Mouse (Mus musculus): ENCODE data around the gene Atg5.

Gene Atg5

DNA sequence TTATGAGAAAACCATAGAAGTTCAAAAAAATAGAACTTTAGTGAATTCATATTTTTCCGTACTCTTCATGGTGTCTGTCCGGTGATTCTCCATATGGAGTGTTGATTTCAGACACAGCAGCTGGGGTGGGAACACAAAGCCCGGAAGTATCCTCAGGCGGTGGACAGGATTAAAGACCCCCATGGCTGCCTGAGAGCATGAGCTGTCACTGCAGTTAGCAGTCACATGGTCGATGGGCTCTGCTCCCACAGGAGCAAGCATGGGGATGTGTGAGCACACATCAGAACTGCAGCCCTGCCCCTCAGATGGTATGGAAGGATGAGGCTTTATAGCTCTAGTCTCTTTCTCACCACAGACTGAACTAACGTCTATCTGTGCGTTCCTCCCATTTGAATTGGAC, 87.1 kb downstream of the Atg5 start:
- DNase-seq, result no peak

DNA sequence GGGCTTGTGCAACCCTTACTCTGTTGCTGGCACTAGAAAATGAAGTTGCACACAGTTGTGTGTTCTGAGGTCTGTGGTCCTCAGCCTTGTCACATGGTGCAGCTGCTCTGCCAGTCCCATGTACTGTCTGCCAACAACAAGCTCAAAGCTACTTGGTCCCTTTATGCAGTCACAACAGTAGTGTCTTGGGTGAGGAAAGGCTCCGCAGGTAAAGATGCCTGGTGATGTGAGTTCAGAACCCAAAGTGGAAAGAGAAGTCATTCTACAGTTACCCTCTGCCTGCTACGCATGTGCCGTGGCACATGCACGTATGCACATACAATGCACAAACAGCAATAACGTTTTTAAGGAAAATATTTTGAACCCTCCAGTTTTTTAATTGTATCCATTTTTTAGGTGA, 88.5 kb downstream of the Atg5 start:
- DNase-seq, result no peak

DNA sequence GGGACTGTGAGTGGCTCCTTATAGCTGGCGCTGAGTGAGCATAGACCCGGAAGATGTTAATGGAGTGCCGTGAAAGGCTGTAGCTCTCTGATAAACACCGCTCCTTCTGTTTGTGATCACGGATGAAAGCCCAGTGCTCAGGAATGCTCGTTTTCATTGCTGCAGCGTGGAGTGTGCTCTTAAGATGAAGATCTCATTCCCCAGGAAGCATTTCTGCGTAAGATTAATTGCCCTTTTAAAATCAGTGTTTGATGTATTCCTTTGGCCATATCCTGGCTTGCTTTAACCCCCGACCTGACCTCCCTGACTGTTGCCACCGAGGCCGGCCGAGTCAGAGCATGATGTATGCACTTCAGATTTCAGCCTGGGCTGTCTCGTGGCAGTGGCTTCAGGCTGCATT, 89.2 kb downstream of the Atg5 start:
- DNase-seq, result peak; percentile 13

DNA sequence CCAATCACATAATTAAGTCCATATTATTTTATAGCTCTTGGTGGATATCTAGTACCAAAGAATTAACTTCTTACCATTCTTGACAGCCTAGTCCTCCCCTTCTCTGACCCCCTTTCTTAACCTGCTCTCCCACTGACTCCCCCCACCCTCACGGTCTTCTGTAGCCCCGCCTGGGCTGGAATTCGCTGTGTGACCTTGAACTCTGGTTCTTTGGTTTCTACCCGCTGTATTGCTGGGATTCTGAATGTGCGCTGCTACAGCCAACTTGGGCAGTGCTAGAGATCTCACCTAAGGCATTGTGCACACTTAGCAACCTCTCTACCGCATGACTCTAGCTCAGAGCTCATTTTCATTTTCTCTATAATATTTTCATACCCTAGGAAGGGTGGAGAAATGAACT, 90.7 kb downstream of the Atg5 start:
- no peak for DNase-seq

DNA sequence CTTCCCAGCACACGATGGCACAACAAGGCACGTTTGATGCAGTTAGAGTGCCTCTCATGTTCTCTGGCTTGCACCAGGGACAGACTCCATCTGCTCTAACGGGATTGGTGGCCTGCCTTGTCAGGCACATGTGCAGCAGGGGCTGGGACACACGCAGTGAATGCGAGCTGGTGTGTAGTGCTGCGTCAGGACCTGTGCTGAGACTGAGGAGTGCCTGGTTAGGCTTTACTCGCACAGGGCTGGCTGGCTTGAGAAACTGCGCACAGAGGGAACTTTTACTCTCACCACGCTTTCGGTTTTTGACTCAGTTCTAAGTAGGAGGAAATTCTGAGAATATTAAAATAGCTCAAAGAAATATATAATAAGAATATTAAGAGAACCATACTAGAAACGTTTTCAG, 92.5 kb downstream of the Atg5 start:
- no peak for DNase-seq

DNA sequence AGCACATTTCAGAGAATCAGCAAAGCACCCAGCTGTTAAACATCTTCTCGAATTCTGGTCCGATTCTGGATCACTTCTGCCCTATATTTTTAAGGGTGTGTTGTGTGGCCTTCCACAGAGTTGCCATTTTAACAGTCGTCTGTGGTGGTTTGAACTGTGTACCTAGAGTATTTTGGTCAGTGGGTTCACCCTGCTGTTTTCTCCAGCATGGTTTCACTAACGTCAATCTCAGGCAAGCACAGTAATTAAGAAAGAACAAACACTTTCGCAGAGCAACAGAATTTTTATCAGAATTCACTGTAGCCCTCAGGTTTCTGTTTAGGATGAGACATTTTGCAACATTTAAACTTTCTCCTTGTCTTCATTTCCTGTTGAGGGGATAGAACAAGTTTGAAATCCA, 94.3 kb downstream of the Atg5 start:
- DNase-seq, result no peak

DNA sequence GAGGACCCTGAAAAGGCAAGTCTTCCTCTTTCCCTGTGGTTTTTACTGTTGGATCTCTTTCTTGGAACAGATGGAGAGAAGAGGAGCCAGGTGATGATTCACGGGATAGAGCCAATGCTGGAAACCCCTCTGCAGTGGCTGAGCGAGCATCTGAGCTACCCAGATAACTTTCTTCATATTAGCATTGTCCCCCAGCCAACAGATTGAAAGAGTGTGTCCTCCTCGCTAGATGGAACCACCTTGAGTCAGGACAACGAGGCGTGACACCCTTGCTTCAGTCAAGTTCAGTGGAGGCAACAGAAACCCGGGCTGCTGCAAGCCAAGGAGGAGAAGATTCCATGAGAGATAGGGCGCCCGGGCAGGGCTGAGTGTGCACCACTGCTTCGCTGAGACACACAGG, 94.7 kb downstream of the Atg5 start:
- no peak for DNase-seq

DNA sequence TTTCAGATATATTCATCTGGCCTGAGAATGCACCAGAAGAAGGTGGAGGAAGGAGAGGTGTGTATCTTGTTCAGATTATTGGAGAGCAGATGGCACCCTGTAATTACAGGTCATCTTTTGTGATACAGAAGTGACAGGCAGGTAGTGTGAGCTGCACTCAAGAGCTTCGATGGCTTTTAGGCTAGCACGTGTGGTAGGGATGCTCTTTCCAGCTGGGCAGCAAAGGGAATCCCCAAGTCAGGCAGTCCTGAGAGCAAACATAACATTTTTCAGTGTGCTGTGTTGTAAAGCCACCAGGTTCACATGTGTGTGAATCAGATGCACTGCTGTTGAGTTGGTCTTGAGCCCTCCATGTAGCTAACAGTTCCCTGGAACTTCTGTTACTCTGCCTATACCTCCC, 98.0 kb downstream of the Atg5 start:
- no peak for DNase-seq

DNA sequence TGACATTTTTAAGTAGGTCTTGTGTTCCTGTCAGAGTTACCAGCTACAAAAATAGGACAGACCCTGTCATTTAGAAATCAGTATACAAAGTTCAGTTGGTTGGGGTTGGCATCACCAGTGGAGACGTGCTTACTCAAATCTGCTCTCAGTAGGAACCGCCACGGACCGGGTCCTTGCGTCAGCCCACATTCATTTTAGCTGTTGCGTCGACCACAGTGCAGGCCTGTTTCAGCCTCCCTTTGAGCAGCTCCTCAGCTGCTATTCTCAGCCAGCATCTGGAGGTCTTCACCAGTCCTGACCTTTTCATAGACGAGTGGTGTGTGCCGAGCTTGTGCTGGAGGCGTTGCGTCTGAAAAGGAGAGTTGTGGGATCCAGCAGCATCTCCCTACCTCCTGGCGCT, 98.9 kb downstream of the Atg5 start:
- DNase-seq, result no peak

DNA sequence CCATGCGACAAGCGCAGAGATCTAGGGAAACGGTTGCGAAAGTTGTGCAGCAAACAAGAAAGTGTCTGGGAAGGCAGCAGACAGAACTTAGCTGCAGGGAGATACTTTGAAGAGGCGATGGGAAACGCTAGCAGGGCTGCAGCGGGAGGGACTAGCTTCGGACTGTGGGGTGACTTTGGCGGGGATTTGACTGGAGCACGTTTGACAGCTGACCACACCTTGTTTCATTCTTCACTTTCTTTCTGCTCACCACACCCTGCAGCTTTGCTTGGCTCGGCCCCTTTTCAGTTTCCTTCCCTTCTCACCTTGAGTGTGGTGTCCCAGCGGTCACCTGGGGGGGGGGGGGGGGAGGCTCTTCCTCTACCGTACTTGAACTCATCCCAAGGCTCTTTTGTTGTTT, 100.4 kb downstream of the Atg5 start:
- no peak for DNase-seq

DNA sequence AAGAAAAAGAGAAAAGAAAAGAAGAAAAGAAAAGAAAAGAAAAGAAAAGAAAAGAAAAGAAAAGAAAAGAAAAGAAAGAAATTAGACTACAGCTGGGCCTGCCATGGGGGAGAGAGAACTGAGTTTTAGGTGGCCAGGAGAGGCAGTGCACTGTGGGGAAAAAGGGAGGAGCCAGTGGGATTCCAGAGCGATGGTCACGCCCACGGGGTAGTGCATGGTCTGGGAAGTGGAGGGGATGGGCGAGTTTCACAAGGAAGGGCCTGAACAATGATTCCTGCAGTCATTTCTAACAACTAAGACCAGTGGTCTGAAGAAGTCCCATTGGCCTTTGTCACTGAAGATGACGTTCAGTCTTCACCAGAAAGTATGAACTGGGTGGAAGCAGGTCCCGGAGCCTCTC, 102.5 kb downstream of the Atg5 start:
- no peak for DNase-seq

DNA sequence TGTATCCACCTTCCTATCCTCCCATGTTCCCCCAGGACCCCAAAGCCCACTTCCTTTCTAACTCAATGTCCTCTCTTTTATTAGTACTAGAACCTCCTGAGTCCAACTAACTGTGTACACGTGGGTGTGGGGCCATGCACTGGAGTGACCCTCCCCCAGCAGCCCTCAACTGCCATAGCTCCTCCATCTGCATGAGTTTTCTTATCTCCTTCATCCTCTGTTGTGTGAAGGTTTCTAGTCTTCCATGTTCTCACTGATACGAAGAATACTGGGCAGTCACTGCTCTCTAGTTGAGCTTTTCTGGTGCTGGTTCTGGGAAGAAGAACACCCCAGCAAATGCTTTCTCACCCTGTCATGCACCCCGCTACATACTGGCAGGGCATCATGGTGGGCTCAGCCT, 104.1 kb downstream of the Atg5 start:
- DNase-seq, result no peak

DNA sequence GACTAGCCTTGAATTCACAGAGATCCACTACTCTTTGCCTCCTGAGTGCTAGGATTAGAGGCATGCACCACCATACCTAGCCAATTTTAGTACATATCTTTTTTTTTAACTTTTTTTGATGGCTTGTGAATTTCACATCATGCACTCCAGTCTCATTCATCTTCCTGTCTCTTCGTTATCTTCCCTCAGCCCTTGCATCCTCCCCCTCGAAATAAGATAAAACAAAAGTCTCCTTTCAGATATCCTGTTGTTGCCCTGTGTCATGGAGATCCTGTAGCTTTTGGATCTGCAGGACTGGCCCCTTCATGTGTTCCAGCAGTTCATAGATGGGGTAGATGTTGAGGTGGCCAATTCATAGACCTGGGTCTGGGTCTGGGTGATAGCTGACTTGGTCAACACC, 106.5 kb downstream of the Atg5 start:
- DNase-seq, result no peak

DNA sequence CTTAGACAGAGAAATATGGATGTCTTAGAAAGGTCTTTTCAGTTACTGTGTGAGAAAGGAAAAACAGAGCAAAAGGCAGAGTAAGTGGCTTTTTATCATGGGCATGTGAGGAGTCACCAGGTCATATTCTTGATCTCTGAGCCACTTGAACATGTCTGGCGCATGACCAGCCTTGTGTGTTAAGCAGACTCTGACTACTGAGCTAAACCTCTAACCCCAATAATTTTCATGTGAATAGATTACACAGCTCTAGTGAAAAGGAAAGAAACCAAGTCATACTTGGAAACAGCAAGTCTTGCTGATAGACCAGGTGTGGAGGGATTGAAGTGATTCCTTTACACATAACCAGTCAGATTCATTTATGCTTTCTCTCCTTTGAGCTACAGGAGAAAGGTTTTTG, 107.3 kb downstream of the Atg5 start:
- DNase-seq, result no peak

DNA sequence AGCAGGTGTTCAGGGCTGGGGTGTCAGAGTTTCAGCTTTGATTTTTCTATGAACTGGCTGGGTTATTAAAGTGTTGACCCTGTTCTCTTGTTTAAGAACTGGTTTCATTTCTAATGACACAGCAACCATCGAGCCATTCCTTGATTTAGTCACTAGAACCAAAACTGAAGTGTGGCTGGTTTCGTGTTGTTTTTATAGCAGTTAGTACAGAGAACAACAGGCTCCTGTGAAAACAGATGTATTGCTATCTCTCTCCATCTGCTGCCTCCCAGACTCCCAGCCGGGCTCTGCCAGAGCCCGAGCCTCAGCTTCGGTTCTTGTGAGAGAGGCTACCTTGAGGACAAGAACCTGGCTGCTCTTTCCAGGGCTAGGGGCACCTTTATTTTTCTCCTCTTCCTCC, 109.7 kb downstream of the Atg5 start:
- DNase-seq, result no peak

DNA sequence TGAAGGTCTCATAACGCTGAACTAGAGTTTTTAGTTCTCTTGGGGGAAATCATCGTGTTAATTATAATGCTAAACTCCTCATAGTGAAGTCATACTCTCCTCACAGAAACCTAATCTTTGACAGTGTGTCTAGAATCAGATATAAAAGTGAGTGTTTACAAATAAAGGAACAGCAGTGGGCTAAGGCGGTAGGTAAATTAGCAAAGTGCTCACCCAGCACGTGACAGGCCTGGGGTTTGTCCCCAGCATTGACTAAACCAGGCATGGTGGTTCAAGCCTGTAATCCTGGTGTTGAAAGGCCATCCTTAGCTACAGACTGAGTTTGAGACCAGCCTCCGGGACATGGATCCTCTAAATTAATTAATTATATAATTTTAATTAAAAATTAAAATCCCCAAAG, 110.2 kb downstream of the Atg5 start:
- no peak for DNase-seq

DNA sequence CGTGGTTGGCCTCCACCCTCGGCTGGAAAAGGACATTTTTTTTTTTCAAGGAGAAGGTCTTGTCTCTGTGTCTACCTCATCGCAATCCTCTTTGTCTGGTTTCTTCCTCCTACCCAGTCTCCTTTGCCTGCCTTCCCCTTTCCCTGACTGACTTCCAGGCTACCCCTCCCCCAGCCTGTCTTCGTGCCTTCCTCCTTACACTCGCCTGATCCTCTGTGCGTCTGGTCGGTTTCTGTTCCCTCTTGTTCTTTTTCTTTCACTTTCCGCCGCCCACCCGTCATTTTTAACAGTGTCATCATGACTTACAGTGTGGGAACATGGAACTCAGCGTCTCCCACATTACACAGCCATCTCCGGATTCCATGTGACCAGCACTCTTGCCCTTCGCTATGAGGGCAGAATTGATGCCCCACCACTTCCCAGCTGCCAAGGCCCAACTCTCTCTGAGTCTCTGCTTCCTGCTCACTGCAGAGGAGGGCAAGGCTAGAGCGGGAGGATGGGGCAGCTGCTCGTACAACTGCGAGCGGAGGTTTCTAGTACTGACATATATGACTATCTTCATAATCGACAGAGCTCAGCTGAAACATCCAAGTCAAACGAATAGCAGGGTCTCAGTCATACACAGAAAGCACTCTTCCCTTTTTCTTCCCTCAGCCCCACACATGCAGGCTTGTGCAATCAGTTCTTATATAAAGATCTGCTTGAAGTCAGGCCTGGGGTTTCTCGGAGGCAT, 112.5 kb downstream of the Atg5 start:
- peak; percentile 35 for DNase-seq

DNA sequence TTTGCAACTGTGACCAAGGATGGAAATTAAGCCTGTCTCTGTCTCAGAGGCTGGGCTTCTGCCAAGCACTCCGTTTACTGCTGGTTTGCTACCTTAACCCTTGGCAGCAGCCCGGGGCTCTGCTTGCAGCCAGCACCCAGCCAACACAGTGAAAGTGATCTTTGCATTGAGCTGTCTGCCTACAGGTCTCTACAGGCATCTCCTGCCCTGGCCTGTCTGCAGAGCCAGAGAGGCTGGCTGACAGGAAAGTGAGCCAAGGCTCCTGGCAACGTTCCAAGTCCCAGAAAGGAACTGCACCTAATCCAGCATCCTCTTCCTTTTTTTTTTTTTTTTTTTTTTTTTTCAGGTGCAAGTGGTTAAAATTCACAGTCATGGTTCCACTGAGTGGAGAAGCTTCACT, 113.2 kb downstream of the Atg5 start:
- peak; percentile 47 for DNase-seq

DNA sequence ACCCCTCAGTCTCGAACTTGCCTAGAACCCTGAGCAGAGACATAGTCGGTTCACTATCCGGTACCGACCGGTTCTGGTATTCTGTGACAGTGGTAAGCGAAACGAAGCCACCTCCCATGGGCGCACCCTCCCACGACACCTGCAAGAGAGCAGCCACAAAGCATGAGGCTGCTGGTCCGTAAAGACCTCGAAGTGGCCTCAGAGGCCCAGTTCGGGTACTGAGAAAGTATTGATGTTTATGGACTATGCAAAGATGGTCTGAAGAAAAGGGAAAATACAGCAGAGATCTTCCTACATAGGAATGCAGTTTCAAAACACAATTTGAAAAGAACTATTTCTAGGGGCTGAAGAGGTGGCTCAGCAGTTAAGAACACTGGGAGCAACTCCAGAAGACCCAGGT, 113.8 kb downstream of the Atg5 start:
- no peak for DNase-seq

DNA sequence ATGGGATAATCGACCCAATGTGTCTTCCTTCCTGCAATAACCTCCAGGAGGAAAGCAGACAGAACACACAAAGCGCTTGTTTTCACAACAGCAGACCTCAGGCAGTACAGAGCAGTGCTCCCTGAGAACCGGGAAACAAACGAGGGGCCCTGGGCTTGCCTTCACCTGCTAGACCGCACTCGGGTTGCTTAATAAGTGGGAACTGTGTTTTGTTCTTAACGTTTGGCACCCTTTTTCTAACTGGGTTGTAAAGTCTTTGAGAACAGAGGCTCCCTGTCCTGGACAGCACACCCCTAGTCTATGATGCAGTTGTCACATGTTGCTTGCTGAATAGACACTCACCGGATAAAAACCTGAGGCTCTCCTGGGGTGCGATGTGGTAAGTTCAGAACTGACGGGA, 115.1 kb downstream of the Atg5 start:
- no peak for DNase-seq

DNA sequence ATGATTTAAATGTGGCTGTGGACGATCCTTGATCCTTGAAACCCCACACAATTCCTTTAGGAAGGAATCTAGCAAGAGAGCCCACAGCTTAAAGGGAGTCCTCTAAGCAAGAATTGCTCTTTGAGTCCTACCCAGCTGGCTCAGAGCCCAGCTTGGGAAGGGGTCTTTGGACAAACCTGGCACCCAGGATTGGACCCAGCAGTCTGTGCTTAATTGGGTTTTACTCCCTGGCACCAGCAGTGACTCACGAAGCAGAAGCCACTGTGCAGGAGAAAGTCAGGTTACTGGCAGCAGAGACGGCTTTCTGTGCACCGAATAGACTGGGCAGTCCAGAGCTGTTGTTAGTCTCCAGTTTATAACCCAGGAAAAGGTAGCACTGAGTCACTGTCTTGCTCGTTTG, 117.1 kb downstream of the Atg5 start:
- DNase-seq, result no peak

DNA sequence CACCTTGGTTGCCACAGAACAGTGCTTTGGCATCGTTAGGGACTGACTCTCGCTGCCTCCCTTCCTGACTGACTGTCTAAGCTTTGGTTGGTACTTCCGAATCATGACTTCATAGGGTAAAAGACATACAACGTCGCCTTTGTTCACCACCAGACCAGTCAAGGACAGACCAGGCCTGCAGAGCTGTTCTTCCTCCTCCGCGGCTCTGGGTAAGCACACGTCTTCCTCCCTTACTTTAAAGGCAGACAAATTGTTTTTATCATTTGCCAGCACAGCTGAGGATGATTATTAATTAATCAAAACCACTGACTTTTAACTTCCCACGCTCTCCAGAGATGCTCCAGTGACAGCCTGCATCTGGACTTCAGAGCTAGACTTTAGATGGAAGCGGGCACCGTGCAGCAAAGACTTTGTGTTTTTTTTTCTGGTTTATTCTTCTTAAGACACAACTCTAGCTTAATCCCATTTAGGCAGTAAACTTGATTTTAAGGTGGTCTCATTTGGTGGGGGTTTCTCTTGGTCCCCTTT, 120.6 kb downstream of the Atg5 start:
- no peak for DNase-seq

DNA sequence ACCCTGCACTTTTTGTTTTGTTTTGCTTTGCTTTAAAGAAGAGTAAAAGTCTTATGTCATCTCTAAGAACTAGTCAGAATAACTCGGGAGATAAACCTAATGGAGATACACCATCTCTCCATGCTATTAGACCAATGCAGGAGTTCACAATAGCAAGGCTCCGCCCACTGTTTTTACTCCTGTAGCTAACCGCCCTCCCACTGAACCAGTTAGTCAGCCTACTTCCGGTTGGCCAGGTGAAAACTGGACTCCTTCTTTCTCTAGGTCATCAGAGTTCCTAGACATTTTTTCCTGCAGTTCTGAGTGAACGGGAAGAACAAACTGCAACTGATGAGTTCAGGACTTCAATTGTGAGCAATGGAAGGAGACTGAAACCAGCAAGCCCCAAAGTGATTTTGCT, 122.1 kb downstream of the Atg5 start:
- DNase-seq, result no peak

DNA sequence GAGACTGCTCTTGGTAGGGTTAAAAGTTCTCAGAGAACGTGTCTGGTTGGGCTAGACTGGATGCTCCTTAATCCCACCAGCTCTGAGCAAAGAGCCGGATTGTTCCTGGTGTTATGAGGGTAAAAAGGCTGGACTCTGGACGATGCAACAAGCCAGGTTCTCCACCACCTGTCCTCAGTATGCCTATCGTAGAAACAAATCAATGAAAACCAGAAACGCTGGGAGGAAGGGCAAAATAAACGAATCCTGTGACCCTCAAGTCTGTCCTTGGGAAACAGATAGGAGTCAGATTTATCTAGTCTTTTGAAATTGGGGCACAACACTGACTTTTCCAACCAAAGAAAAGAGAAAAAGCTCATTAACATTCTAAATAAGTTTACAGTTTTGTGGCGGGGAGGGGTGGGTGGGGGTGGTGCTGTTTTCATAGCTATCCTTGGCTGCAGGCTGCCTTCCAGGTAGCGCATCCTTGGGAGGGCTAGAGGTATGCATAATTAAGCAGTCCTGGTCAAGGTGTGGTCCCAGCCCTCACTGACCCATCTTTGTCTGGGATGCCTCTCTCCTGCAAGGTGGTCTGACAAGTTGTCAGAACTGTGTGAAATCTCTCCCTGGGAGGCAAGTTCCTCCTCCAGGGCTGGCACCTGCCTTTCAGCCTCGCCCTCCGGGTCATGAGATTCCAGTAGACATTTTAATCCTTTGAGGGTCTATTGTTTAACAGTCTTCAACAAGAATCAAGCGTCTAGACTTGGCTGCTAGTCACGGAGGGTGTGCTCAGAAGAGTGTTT, 123.5 kb downstream of the Atg5 start:
- no peak for DNase-seq

DNA sequence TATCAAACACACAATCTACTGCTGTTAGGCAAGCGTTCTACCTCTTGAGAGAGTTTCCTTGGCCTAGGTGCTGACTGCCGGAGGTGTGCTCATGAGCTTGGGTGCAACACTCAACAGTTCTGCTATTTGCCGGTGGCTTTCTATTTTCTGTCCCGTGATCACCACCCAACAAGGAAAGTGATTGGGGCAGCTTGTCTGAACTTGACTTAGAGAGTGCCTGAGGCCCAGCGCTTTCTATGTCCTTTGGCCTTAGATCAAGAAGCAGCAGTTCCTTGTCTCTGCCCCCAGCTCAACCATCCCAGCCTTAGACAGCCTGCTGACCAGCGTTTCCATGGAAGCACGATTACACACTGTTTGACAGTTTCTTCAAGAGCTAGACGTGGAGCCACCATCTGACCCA, 124.7 kb downstream of the Atg5 start:
- no peak for DNase-seq

All from kidney, adult 9 months (tissue).